Mouse (Mus musculus) heart, adult 10 weeks (tissue): ENCODE measurements around the gene Glp1r. TPM values are rescaled to one million over a fixed set of nuclear protein-coding genes. Genes with fewer than 3 reads are reported as not detected.

ENCODE experiments used
- polyA plus RNA-seq: library from polyadenylated mRNA; stranded (reverse); fragments of 350-450 nt; fragmentation: Illumina TruSeq; extraction: RNeasy Lipid Tissue Mini Kit (QIAGEN cat#74804); gene quantifications from one replicate; pipeline ENCODE4 v1.2.3, GENCODE M21; 2014; ENCODE audit warnings: low read depth, low replicate concordance

Gene Glp1r
- 0.21 TPM for polyA plus RNA-seq

DNA sequence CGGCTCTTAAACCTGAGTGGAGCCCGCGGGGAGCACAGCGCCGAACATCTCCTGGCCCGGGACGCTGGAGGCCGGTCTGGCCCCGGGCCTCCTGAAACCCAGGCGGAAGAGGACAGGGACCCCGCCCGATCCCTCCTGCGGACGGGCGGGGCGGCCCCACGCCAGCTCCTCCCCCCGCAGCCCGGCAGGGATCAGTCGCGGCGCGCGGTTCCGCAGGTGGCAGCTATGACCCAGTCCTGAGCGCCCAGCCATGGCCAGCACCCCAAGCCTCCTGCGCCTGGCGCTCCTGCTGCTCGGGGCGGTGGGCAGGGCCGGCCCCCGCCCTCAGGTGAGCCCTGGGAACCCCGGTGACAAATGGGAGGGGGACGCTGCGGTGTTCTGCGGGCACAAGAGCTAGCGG is at the start of gene Glp1r:
Gene Glp1r, plus strand, starts transcription at position 191 of the 400 bp plus-strand sequence.

DNA sequence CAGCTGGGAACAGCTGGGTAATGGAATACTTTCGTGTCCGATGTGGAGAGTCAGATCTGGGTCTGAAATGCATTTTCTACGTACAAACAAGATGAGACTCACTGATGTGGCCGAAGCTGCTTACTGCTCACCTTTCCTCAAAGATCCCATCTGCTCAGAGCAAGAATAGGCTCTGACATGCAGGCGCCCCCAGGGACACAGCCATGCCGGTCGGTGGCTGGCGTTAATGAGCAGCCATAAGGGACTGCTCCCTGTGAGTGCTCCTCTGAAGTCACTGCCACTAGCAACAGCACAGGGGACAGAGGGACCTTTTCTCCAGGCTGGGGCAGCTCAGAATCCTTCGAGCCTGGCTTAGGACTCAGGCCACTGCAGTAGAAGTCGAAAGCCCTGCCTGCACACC is 52.7 kb downstream of the Glp1r start, which contains the start of gene Umodl1:
Gene Umodl1, plus strand, starts transcription at position 301 of the 400 bp plus-strand sequence.

Other genes starting within 250 kb of the Glp1r start
- not detected for gene Umodl1, start 52.8 kb downstream of the Glp1r start, polyA plus RNA-seq
- 1.8 TPM for gene Abcg1, start 155.9 kb downstream of the Glp1r start, polyA plus RNA-seq
- not detected for gene Tff3, start 227.8 kb downstream of the Glp1r start, polyA plus RNA-seq
- not detected for gene Tff2, start 242.5 kb downstream of the Glp1r start, polyA plus RNA-seq